Mouse (Mus musculus) kidney, embryonic 14.5 days (tissue): Measurements from ENCODE around the gene Tmem39a. TPM values are rescaled to one million over a fixed set of nuclear protein-coding genes. Genes with fewer than 3 reads are reported as not detected.

Experiments used
- ATAC-seq: fragments of 200-750 bp; cut with Nextera tagmentation; 2 replicates; pipeline ENCODE4 v1.8.0; 2017; ENCODE audit warnings: moderate number of reproducible peaks, mild to moderate bottlenecking, moderate TSS enrichment, moderate library complexity; ENCODE audit not compliant: low FRiP score, low TSS enrichment
- H3K27ac ChIP-seq: fragments of 300-500 bp; sonication (generic); 2 replicates; pipeline ENCODE4 v1.5.1; 2014; ENCODE audit warnings: low read depth, mild to moderate bottlenecking, low read length, moderate library complexity, mixed read lengths
- H3K27me3 ChIP-seq: fragments of 300-500 bp; sonication (generic); 2 replicates; pipeline ENCODE4 v1.6.1; 2014; ENCODE audit warnings: mild to moderate bottlenecking, low read length; ENCODE audit not compliant: control insufficient read depth, insufficient read depth
- H3K36me3 ChIP-seq: fragments of 300-500 bp; sonication (generic); 2 replicates; pipeline ENCODE4 v1.6.1; 2014; ENCODE audit warnings: low read length, mixed read lengths; ENCODE audit not compliant: control insufficient read depth, insufficient read depth
- H3K4me1 ChIP-seq: fragments of 300-500 bp; sonication (generic); 2 replicates; pipeline ENCODE4 v1.6.1; 2014; ENCODE audit warnings: low read length, mixed read lengths; ENCODE audit not compliant: control insufficient read depth, insufficient read depth
- H3K4me2 ChIP-seq: fragments of 300-500 bp; sonication (generic); replicated peaks from 2 replicates; pipeline ENCODE4 v1.6.1; 2014; ENCODE audit warnings: low read depth, mild to moderate bottlenecking, low read length
- H3K4me3 ChIP-seq: fragments of 300-500 bp; sonication (generic); 2 replicates; pipeline ENCODE4 v1.5.1; 2014; ENCODE audit warnings: mild to moderate bottlenecking, low read length
- H3K9ac ChIP-seq: fragments of 300-500 bp; sonication (generic); 2 replicates; pipeline ENCODE4 v1.6.1; 2014; ENCODE audit warnings: low read depth, mild to moderate bottlenecking, low read length, moderate library complexity
- H3K9me3 ChIP-seq: fragments of 300-500 bp; sonication (generic); 2 replicates; pipeline ENCODE4 v1.6.1; 2016; ENCODE audit warnings: low read length; ENCODE audit not compliant: control insufficient read depth
- WGBS: fragments of 180-500 bp; shearing (Covaris S2); extraction: QIAGEN DNeasy Blood & Tissue Kit; methylation state at CpG from one replicate; pipeline ENCODE4 v1.1.7; 2014; 5-methylcytosine and 5-hydroxymethylcytosine counted together
- polyA plus RNA-seq: library from polyadenylated mRNA; unstranded; fragments of >200 nt; fragmentation: Nextera tagmentation; extraction: Ambion mirVana; gene quantifications from 2 replicates; pipeline ENCODE4 v1.2.1, GENCODE M21; 2014

Tmem39a gene
- polyA plus RNA-seq, 1 experiment from 2014 or later, result 121 TPM

GRCm38 (mm10) chr16:38584761-38585160 lies 26.3 kb downstream of the Tmem39a start:
- Histone ChIP-seq H3K4me1 (no peaks in the 10 kb centered on the region), H3K27me3 (no peaks in the 10 kb centered on the region), H3K4me3 (no peak overlapping the region), H3K9ac (no peak overlapping the region), H3K9me3 (no peaks in the 10 kb centered on the region), H3K27ac (no peak overlapping the region), H3K36me3 (peaks cover 89% of the 10 kb centered on the region), H3K4me2 (no peak overlapping the region)
- ATAC-seq, result no peak
- 90% methylated on average over 7 of the region's 7 CpGs for WGBS

DNA sequence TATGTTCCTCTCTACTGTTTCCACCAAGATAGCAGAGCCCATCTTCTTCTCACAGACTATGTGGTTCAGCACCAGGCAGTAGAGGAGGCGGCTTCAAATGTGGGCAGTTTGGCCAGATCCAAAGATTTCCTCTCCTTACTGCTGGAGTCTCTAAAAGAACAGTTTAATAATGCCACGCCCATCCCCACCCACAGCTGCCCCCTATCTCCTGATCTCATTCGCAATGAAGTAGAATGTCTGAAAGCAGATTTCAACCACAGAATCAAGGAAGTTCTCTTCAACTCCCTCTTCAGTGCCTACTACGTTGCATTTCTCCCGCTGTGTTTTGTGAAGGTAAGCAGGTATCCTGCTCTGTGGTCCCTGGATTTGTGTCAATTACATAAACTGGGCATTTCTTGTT lies 26.7 kb downstream of the Tmem39a start:
- no peak for ATAC-seq
- H3K4me1 ChIP-seq, result no peaks in the 10 kb centered on the region
- H3K9me3 ChIP-seq, result no peaks in the 10 kb centered on the region
- 93% methylated on average over 5 of the region's 5 CpGs for WGBS
- H3K4me2 ChIP-seq, result no peak overlapping the region
- no peaks in the 10 kb centered on the region for H3K27me3 ChIP-seq
- no peak overlapping the region for H3K27ac ChIP-seq
- peaks cover 90% of the 10 kb centered on the region for H3K36me3 ChIP-seq
- no peak overlapping the region for H3K4me3 ChIP-seq
- H3K9ac ChIP-seq, result no peak overlapping the region

- Histone ChIP-seq H3K4me1 (no peaks in the 10 kb centered on the region), H3K4me2 (no peak overlapping the region), H3K4me3 (no peak overlapping the region), H3K27ac (no peak overlapping the region), H3K27me3 (no peaks in the 10 kb centered on the region), H3K9me3 (no peaks in the 10 kb centered on the region), H3K36me3 (peaks cover 94% of the 10 kb centered on the region), H3K9ac (no peak overlapping the region)
- WGBS, result 89% methylated on average over 5 of the region's 5 CpGs
- no peak for ATAC-seq
Observed at GRCm38 (mm10) chr16:38587163-38587562, 28.7 kb downstream of the Tmem39a start.

DNA sequence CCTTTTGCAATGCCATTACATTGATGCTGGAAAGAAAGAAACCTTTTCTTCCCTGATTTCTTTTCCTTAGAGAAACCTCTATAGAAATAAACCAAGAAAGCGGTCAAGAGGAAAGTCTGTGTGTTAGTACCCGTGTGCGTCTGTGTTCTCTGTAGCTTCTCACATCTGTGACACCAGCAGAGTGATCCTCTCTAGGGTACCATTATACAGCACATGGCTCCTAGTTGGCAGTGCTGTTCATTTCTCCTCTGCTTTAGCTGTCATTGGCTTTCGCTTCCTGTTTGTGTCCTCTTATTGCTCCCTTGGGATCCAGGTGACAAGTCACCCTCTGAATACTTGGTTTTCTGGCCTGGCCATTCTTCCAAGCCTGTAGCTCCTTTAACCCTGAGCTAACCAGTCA lies 29.1 kb downstream of the Tmem39a start:
- Histone ChIP-seq H3K9me3 (no peaks in the 10 kb centered on the region), H3K4me1 (no peaks in the 10 kb centered on the region), H3K4me3 (no peak overlapping the region), H3K27me3 (no peaks in the 10 kb centered on the region), H3K9ac (no peak overlapping the region), H3K36me3 (peaks cover 93% of the 10 kb centered on the region), H3K4me2 (no peak overlapping the region), H3K27ac (no peak overlapping the region)
- ATAC-seq, result no peak
- 86% methylated on average over 4 of the region's 4 CpGs for WGBS

- ATAC-seq, result no peak
- Histone ChIP-seq H3K27me3 (no peaks in the 10 kb centered on the region), H3K27ac (no peak overlapping the region), H3K4me2 (no peak overlapping the region), H3K36me3 (peaks cover 68% of the 10 kb centered on the region), H3K4me3 (no peak overlapping the region), H3K4me1 (no peaks in the 10 kb centered on the region), H3K9ac (no peak overlapping the region), H3K9me3 (no peaks in the 10 kb centered on the region)
- WGBS, result 58% methylated on average over 3 of the region's 3 CpGs
Observed at GRCm38 (mm10) chr16:38591506-38591905, 33.0 kb downstream of the Tmem39a start.

GRCm38 (mm10) chr16:38592026-38592678 lies 33.7 kb downstream of the Tmem39a start:
- Histone ChIP-seq H3K4me2 (no peak overlapping the region), H3K27me3 (no peaks in the 10 kb centered on the region), H3K36me3 (peaks cover 61% of the 10 kb centered on the region), H3K9ac (no peak overlapping the region), H3K27ac (no peak overlapping the region), H3K9me3 (no peaks in the 10 kb centered on the region), H3K4me3 (no peak overlapping the region), H3K4me1 (no peaks in the 10 kb centered on the region)
- 91% methylated on average over 12 of the region's 12 CpGs for WGBS
- ATAC-seq, result no peak

DNA sequence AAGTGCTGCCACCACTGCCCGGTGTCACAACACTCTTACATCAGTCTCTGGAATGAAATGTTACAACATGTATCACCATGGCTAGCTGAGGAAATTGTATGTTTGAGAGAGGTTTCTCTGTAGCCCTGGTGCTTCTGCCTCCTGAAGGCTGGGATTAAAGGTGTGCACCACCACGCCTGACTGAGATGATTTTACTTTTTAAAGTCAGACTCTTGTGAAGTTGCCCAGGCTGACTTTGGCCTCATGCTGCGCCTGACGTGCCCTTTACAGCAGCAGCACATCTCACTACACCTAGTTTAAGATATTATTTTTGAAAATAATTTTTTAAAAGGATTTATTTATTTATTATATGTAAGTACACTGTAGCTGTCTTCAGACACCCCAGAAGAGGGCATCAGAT lies 34.4 kb downstream of the Tmem39a start:
- H3K4me3 ChIP-seq, result no peak overlapping the region
- H3K4me1 ChIP-seq, result no peaks in the 10 kb centered on the region
- H3K4me2 ChIP-seq, result no peak overlapping the region
- no peaks in the 10 kb centered on the region for H3K9me3 ChIP-seq
- H3K27ac ChIP-seq, result no peak overlapping the region
- H3K36me3 ChIP-seq, result peaks cover 54% of the 10 kb centered on the region
- H3K9ac ChIP-seq, result no peak overlapping the region
- WGBS, result 98% methylated on average over 4 of the region's 4 CpGs
- no peaks in the 10 kb centered on the region for H3K27me3 ChIP-seq
- ATAC-seq, result no peak

DNA sequence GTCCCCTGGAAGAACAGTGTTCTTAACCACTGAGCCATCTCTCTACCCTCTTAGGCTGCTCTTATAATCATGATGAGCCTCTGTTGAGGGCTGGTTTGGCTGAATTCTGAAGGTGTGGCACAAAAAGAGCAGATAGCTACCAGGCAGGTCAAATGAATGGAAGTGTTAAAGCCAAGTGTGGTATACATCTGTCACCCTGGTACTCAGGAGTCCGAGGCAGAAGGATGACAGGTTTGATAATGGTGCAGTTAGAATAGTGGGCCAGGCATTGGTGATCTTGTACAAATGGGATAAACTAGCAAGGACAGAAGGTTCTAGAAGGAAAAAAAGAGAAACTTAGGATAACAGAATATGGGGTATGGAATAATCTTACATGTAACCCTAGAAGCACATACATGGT lies 35.9 kb downstream of the Tmem39a start:
- no peak overlapping the region for H3K4me2 ChIP-seq
- no peak for ATAC-seq
- no peak overlapping the region for H3K27ac ChIP-seq
- 83% methylated on average over 1 of the region's 1 CpGs for WGBS
- no peaks in the 10 kb centered on the region for H3K9me3 ChIP-seq
- H3K4me1 ChIP-seq, result no peaks in the 10 kb centered on the region
- peaks cover 40% of the 10 kb centered on the region for H3K36me3 ChIP-seq
- H3K9ac ChIP-seq, result no peak overlapping the region
- no peaks in the 10 kb centered on the region for H3K27me3 ChIP-seq
- H3K4me3 ChIP-seq, result no peak overlapping the region

GRCm38 (mm10) chr16:38596099-38596498 lies 37.6 kb downstream of the Tmem39a start:
- no peaks in the 10 kb centered on the region for H3K4me1 ChIP-seq
- H3K4me2 ChIP-seq, result no peak overlapping the region
- no peaks in the 10 kb centered on the region for H3K9me3 ChIP-seq
- WGBS, result 92% methylated on average over 2 of the region's 2 CpGs
- H3K27me3 ChIP-seq, result no peaks in the 10 kb centered on the region
- peaks cover 26% of the 10 kb centered on the region for H3K36me3 ChIP-seq
- H3K9ac ChIP-seq, result no peak overlapping the region
- H3K4me3 ChIP-seq, result no peak overlapping the region
- H3K27ac ChIP-seq, result no peak overlapping the region
- ATAC-seq, result no peak
